Mouse (Mus musculus): ENCODE results near the gene Adam12. TPM values are rescaled to one million over a fixed set of nuclear protein-coding genes. Genes with fewer than 3 reads are reported as not detected.
A peak's percentile ranks its signal among the peaks of the same experiment; 100 is the strongest.

The Adam12 gene
- polyA plus RNA-seq (2014; fragmentation: Nextera tagmentation; extraction: Ambion mirVana) = 3.7 and 7.0 TPM in 2 replicates

GRCm38 (mm10) chr7:134231378-134232346 is at the start of gene Adam12:
Gene Adam12, minus strand, starts transcription at chr7:134232146.
- no peaks in the 10 kb centered on the region for H3K27me3 ChIP-seq (ENCODE audit: control insufficient read depth, insufficient read depth, low read length)
- H3K4me1 ChIP-seq (ENCODE audit: control insufficient read depth, insufficient read depth, low read length) = peaks cover 16% of the 10 kb centered on the region; the same call in 1 of the 2 replicates
- no peak within 1 kb of the TSS for H3K4me2 ChIP-seq (replicated peaks; ENCODE audit: low read depth, low read length)
- no peaks in the 10 kb centered on the region for H3K9me3 ChIP-seq (ENCODE audit: control insufficient read depth, low read length)
- H3K36me3 ChIP-seq (ENCODE audit: control insufficient read depth, insufficient read depth, low read length) = no peaks in the 10 kb centered on the region
- H3K27ac ChIP-seq (ENCODE audit: low read depth, low read length) = no peak within 1 kb of the TSS
- no peak for ATAC-seq (ENCODE audit: low FRiP score, low TSS enrichment)
- H3K4me3 ChIP-seq (ENCODE audit: low read length) = no peak within 1 kb of the TSS
- WGBS = 44% methylated on average over 14 of the region's 14 CpGs
- no peak within 1 kb of the TSS for H3K9ac ChIP-seq (ENCODE audit: low read depth, low read length)

DNA sequence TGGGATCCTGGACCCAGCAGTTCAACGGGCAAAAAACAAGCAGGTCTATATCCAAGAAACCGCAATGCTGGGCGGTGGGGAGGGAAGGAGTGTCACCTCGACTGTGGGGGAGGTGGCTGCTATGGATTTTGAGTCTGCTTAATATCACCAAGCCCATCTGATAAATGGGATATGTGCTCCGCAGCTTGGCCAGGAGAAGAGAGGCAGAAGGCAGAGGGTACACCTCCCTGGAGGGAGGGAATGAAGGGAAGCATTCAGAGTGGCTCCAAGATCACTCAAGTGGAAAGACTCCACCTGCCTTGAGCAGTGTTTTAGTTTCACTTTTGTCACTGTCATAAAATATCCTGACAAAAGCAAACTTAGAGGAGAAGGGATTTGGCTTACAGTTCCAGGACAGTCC is 41.0 kb upstream of the Adam12 start:
- WGBS = 41% methylated on average over 5 of the region's 5 CpGs
- H3K36me3 ChIP-seq (ENCODE audit: control insufficient read depth, insufficient read depth, low read length) = no peaks in the 10 kb centered on the region
- no peak overlapping the region for H3K27ac ChIP-seq (ENCODE audit: low read depth, low read length)
- H3K9me3 ChIP-seq (ENCODE audit: control insufficient read depth, low read length) = no peaks in the 10 kb centered on the region
- H3K27me3 ChIP-seq (ENCODE audit: control insufficient read depth, insufficient read depth, low read length) = no peaks in the 10 kb centered on the region
- no peak for ATAC-seq (ENCODE audit: low FRiP score, low TSS enrichment)
- H3K4me2 ChIP-seq (replicated peaks; ENCODE audit: low read depth, low read length) = no peak overlapping the region
- H3K9ac ChIP-seq (ENCODE audit: low read depth, low read length) = no peak overlapping the region
- H3K4me1 ChIP-seq (ENCODE audit: control insufficient read depth, insufficient read depth, low read length) = no peaks in the 10 kb centered on the region
- H3K4me3 ChIP-seq (ENCODE audit: low read length) = no peak overlapping the region

DNA sequence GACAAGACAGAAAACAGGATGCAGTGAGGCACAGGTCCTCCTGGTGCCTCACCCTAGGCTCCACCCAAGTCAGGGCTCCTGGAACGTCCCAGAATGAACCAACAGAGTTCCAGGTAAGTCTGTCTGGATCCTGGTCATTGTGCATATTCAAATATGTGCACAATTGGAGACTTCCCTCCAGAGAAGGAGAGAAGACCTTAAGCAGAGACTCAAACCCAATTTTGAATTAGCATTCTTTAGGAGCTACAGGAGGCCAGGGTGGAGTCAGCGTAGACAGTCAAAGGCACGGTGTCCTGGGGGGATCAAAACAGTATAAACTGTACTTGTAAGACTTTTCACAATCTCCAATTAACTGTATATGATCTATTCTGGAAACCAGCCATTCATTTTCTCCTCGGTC is 40.5 kb upstream of the Adam12 start:
- Histone ChIP-seq H3K27me3 (ENCODE audit: control insufficient read depth, insufficient read depth, low read length) (no peaks in the 10 kb centered on the region), H3K9me3 (ENCODE audit: control insufficient read depth, low read length) (no peaks in the 10 kb centered on the region), H3K27ac (ENCODE audit: low read depth, low read length) (no peak overlapping the region), H3K4me1 (ENCODE audit: control insufficient read depth, insufficient read depth, low read length) (no peaks in the 10 kb centered on the region), H3K9ac (ENCODE audit: low read depth, low read length) (no peak overlapping the region), H3K4me2 (replicated peaks; ENCODE audit: low read depth, low read length) (no peak overlapping the region), H3K36me3 (ENCODE audit: control insufficient read depth, insufficient read depth, low read length) (no peaks in the 10 kb centered on the region), H3K4me3 (ENCODE audit: low read length) (no peak overlapping the region)
- WGBS = 77% methylated on average over 4 of the region's 4 CpGs
- no peak for ATAC-seq (ENCODE audit: low FRiP score, low TSS enrichment)

- 79% methylated on average over 4 of the region's 4 CpGs for WGBS
- Histone ChIP-seq H3K4me3 (ENCODE audit: low read length) (no peak overlapping the region), H3K27ac (ENCODE audit: low read depth, low read length) (no peak overlapping the region), H3K4me1 (ENCODE audit: control insufficient read depth, insufficient read depth, low read length) (no peaks in the 10 kb centered on the region), H3K27me3 (ENCODE audit: control insufficient read depth, insufficient read depth, low read length) (no peaks in the 10 kb centered on the region), H3K4me2 (replicated peaks; ENCODE audit: low read depth, low read length) (no peak overlapping the region), H3K9ac (ENCODE audit: low read depth, low read length) (no peak overlapping the region), H3K36me3 (ENCODE audit: control insufficient read depth, insufficient read depth, low read length) (no peaks in the 10 kb centered on the region), H3K9me3 (ENCODE audit: control insufficient read depth, low read length) (no peaks in the 10 kb centered on the region)
- ATAC-seq (ENCODE audit: low FRiP score, low TSS enrichment) = no peak
Observed at GRCm38 (mm10) chr7:134265783-134266182, 33.8 kb upstream of the Adam12 start.

GRCm38 (mm10) chr7:134263146-134263906 is 31.4 kb upstream of the Adam12 start:
- H3K27ac ChIP-seq (ENCODE audit: low read depth, low read length) = no peak overlapping the region
- peak; percentile 83 for ATAC-seq (ENCODE audit: low FRiP score, low TSS enrichment)
- H3K27me3 ChIP-seq (ENCODE audit: control insufficient read depth, insufficient read depth, low read length) = no peaks in the 10 kb centered on the region
- H3K4me3 ChIP-seq (ENCODE audit: low read length) = no peak overlapping the region
- no peak overlapping the region for H3K9ac ChIP-seq (ENCODE audit: low read depth, low read length)
- H3K9me3 ChIP-seq (ENCODE audit: control insufficient read depth, low read length) = no peaks in the 10 kb centered on the region
- no peak overlapping the region for H3K4me2 ChIP-seq (replicated peaks; ENCODE audit: low read depth, low read length)
- WGBS = 41% methylated on average over 4 of the region's 4 CpGs
- H3K4me1 ChIP-seq (ENCODE audit: control insufficient read depth, insufficient read depth, low read length) = no peaks in the 10 kb centered on the region
- no peaks in the 10 kb centered on the region for H3K36me3 ChIP-seq (ENCODE audit: control insufficient read depth, insufficient read depth, low read length)

DNA sequence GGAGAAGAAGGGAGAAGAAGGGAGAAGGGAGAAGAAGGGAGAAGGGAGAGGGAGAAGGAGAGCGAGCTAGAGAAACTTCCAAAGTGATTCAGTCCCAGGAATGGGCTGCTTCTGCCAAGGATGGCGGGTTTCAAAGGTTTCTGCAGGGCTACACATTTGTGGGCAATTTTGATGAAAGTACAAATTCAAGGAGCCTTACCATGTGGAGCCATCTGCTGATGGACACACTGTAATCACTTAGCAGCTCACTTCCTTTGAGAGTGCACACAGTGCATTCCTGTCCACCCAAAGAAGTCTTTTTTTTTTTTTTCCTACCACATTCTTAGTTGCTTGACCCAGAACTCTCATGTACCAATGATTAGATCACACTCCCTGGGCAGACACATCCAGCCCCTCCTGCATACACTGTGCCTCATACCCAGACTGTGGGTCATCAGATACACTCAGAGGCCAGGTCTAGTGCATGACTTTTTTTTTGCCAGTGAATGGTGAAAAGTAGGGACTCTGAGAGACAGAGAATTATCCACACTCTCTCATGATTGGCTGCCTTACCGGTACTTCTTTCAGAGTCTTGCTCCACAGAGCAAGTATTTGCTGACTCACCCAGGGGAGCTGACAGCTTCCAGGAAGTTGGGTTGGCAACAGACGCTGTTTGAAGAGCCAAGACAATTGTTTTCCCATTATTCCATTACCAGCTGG is 29.2 kb upstream of the Adam12 start:
- Histone ChIP-seq H3K4me2 (replicated peaks; ENCODE audit: low read depth, low read length) (no peak overlapping the region), H3K9ac (ENCODE audit: low read depth, low read length) (no peak overlapping the region), H3K4me3 (ENCODE audit: low read length) (no peak overlapping the region), H3K27me3 (ENCODE audit: control insufficient read depth, insufficient read depth, low read length) (no peaks in the 10 kb centered on the region), H3K36me3 (ENCODE audit: control insufficient read depth, insufficient read depth, low read length) (no peaks in the 10 kb centered on the region), H3K4me1 (ENCODE audit: control insufficient read depth, insufficient read depth, low read length) (no peaks in the 10 kb centered on the region), H3K27ac (ENCODE audit: low read depth, low read length) (no peak overlapping the region), H3K9me3 (ENCODE audit: control insufficient read depth, low read length) (no peaks in the 10 kb centered on the region)
- ATAC-seq (ENCODE audit: low FRiP score, low TSS enrichment) = peak; percentile 39; the same call in 1 of the 2 replicates
- 52% methylated on average over 4 of the region's 4 CpGs for WGBS

DNA sequence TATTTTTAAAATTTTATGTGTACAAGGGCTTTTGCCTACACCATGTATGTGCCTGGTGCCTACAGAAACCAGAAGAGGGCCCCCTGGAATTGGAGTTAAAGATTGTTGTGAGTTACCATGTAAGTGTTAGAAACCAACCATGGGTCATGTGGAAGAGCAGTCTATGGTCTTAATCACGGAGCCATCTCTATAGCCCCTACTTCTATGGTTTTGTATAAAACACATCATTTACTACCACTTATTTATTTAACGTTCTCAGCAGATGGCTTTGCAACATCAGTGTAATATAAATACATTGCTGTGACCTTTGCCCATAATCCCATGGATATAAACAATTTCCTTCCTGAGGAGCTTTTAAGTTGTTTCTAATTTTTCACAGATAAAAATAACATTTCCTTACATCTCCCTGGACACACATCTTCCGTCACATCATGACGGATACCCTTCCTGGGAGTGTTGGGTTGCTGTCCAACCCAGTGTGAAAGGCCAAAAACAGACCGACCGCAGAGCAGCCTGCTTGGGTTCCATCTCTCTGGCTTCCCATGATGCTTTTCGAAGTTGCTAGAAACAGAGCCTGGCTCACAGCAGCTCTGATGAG is 18.4 kb upstream of the Adam12 start:
- Histone ChIP-seq H3K4me1 (ENCODE audit: control insufficient read depth, insufficient read depth, low read length) (no peaks in the 10 kb centered on the region), H3K27ac (ENCODE audit: low read depth, low read length) (no peak overlapping the region), H3K36me3 (ENCODE audit: control insufficient read depth, insufficient read depth, low read length) (no peaks in the 10 kb centered on the region), H3K27me3 (ENCODE audit: control insufficient read depth, insufficient read depth, low read length) (no peaks in the 10 kb centered on the region), H3K4me3 (ENCODE audit: low read length) (no peak overlapping the region), H3K9ac (ENCODE audit: low read depth, low read length) (no peak overlapping the region), H3K9me3 (ENCODE audit: control insufficient read depth, low read length) (no peaks in the 10 kb centered on the region), H3K4me2 (replicated peaks; ENCODE audit: low read depth, low read length) (no peak overlapping the region)
- no peak for ATAC-seq (ENCODE audit: low FRiP score, low TSS enrichment)
- 71% methylated on average over 7 of the region's 7 CpGs for WGBS

- Histone ChIP-seq H3K27ac (ENCODE audit: low read depth, low read length) (no peak overlapping the region), H3K4me1 (ENCODE audit: control insufficient read depth, insufficient read depth, low read length) (no peaks in the 10 kb centered on the region), H3K9me3 (ENCODE audit: control insufficient read depth, low read length) (no peaks in the 10 kb centered on the region), H3K4me2 (replicated peaks; ENCODE audit: low read depth, low read length) (no peak overlapping the region), H3K9ac (ENCODE audit: low read depth, low read length) (no peak overlapping the region), H3K4me3 (ENCODE audit: low read length) (no peak overlapping the region), H3K27me3 (ENCODE audit: control insufficient read depth, insufficient read depth, low read length) (no peaks in the 10 kb centered on the region), H3K36me3 (ENCODE audit: control insufficient read depth, insufficient read depth, low read length) (no peaks in the 10 kb centered on the region)
- ATAC-seq (ENCODE audit: low FRiP score, low TSS enrichment) = no peak
- 96% methylated on average over 2 of the region's 2 CpGs for WGBS
Observed at GRCm38 (mm10) chr7:134248041-134248440, 16.1 kb upstream of the Adam12 start.
